Mouse (Mus musculus) heart, postnatal 0 days (tissue): Measurements from ENCODE around the gene Fam189a1.

Source experiments
- CTCF ChIP-seq: IDR thresholded peaks from 2 replicates; pipeline ENCODE4 v1.5.1; 2016; ENCODE audit warnings: antibody characterized with exemption, control low read depth, low read depth
- EP300 ChIP-seq: IDR thresholded peaks from 2 replicates; pipeline ENCODE4 v1.6.1; 2016; ENCODE audit warnings: antibody characterized with exemption, low read depth

GRCm38 (mm10) chr7:65056864-65057263 lies 99.5 kb downstream of the Fam189a1 start:
- no peak for TF ChIP-seq CTCF
- TF ChIP-seq EP300, result no peak
